Mouse (Mus musculus) testis, postnatal 10 days (tissue): ENCODE measurements around the gene Otogl.
"Not testable (repeated sequence)": the region's sequence is repeated elsewhere in the genome, so short reads cannot be mapped to it uniquely, and the experiment has no call there.

Experiments used
- DNase-seq: peaks from one replicate; pipeline ENCODE4 v3.0.0; 2021; ENCODE audit warnings: low spot score

Otogl gene

DNA sequence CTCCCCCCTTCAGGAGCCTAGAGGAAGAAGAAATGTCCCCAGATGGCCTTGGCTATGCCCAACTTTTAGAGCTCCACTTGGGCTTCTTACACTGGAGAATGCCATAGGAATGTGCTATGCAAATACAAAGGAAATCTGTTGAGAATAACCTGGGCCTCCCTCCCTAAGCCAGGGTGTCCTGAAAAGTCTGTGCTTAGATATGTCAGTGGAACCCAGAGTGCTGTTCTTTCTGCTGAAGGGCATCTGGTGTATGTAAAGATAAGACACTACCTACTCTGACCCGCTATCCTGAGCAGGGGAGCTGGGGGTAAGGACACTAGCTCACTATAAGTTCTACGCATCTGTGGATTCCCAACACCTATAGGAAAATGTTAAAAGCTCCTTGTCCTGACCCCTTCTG lies 106.7 kb downstream of the Otogl start:
- DNase-seq: no peak

DNA sequence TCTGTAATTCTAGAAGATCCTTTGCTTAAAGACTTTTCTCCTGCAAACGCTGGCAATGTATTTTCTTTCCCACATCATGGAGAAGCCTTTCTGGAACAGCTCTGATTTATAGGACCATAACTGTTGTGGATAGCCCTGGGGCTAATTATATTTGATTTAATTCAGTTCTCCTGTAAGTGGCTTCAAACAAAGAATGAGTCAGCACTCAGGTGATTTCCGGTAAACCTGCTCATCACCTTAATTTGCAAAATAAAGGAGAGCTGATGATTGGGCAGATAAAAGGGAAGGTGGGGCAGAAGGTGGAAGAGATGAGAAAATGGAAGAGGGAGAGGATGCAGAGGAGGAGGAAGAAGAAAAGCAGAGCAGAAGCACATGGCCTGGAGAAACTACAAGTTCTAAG lies 107.6 kb downstream of the Otogl start:
- not testable (repeated sequence) for DNase-seq

DNA sequence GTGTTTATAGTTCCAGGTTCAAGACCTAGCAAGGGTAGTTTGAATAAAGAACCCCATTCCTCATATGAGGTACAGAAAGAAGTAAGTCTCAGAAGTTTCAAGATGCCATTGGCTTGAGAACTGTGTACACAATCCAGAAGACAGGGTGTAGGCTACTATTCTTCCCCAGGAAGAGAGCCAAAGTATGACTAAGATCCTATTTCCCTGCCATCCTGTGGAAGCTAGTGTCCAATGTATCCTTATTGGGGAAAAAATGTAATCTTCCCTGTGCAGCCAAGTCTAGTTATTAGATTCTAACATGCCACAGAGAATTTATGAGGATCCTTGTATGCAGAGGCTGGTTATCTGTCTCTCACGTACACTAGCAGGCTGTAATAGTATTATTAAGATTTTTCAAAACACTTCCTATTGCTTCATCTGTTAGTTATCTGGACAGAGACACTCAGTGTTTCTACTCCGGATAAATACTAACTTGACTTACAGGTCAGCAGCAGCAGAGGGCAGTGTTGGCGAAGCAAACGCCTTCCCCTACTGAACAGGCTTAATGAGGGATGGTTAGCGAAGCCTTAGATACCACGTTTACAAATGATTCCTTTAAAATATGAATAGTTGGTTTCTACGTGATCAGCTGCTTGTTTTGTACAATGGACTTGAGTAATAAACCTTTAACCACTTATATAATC lies 112.1 kb downstream of the Otogl start:
- DNase-seq: peak; percentile 73

GRCm38 (mm10) chr10:107794812-107795756 lies 116.8 kb downstream of the Otogl start:
- no peak for DNase-seq

DNA sequence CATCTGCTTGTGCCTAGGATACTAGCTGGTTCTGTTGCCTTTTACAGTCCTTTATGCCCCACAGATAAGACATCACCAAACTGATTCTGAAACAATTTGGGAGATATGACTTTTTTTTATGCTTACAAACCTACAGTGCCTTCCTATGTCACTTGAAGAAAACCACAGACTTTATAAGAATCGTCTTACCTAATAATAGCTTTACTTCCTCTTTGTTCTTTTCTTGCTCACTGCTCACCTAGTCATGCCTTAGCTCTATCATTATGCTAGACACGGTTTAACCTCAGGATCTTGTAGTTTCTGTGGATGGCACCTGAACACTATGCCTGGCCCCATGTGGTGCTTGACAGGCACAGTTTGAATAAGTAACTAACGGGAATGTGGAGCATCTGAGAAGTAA lies 119.4 kb downstream of the Otogl start:
- no peak for DNase-seq

DNA sequence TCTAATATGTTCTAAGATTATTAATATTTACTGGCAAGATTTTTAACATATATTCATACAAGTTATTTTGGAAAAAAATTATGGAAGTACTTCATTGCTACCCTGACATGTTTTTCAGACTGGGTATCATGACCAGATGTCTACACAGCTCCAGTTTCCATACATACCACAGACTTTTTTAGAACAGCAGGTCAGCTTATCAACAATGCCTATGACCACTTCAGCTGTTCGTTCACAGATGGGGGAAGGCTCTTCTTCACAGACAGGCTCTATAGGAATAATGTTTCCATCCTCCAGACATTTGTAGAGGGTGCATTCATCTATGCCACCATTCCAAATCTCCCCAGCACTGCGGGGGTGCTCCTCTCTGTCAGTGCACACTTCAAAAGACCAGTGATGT lies 132.4 kb downstream of the Otogl start:
- no peak for DNase-seq

GRCm38 (mm10) chr10:107759624-107760023 lies 152.3 kb downstream of the Otogl start:
- no peak for DNase-seq

DNA sequence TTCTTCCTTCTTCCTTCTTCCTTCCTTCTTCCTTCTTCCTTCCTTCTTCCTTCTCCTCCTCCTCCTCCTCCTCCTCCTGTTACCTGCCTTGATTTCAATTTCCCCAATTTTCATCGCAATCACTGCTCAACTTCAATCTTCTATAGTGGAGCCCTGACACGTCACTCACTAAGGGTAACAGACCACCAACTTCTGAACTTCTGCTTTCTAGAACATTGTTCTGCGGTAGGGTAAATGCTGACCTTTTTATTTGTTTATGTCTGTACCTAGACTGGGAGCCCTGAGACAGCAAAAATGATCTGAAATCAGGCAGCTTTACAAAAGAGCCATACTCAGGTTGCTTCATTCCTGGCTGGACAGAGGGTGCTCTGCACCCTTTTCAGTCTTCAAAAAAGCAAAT lies 158.5 kb downstream of the Otogl start:
- DNase-seq: no peak

GRCm38 (mm10) chr10:107752351-107753143 lies 159.4 kb downstream of the Otogl start:
- no peak for DNase-seq

DNA sequence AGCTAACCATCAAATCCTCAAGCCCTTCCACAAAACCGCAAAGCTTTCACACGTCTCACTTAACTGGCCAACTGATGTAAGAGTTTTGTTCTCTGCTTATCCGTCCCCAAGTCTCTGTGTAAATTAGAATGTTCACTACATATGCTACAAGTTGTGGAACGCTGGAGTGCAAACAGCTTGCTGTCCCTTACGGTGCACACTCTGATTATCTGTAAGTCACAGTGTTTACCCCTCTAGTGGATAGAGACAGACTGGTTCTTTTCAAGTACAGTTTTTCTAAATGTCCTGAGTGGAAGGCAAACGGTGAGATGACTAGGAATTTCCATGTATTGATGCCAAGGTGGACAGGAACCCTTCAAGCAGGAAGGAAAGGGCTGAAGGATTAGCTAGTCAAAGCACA lies 160.0 kb downstream of the Otogl start:
- no peak for DNase-seq

- no peak for DNase-seq
Measured at GRCm38 (mm10) chr10:107747566-107747965, 164.4 kb downstream of the Otogl start.

DNA sequence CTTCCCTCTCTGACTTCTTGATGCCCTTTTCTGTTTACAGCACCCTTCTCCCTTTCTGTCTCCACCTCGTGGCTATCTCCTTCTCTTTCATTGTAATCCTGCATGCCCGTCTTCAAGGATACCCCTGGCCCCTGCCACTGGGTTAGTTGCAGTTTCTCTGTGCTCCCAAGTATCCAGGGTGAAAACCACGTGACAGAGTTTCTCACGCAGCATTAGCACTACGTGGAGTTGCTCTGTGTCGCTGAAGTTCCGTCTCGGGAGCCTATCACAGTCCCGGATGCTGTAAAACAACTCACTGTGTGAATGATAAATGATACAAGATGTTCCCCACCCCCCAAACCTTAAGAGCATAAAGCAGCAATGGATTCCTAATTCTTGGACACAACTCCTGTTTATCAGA lies 165.2 kb downstream of the Otogl start:
- no peak for DNase-seq

DNA sequence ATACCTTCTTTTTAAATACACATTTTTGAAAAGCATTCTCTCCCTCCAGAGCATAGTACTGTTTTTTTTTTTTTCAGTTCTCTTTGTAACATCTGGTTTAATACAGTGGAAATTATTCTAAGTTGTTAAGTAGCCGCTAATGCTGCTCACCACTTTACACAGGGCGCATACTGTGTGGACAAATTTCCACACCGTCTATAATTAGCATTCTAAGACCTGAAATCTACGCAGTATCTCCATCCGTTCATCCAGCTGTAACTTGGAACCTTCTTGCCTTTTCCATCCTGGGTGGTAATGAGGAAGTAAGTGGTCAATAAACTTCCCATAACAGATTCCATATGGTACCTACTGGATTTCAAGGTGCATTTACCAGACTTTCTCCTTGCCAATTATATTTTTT lies 172.1 kb downstream of the Otogl start:
- DNase-seq: no peak

- no peak for DNase-seq
Measured at GRCm38 (mm10) chr10:107737743-107738142, 174.2 kb downstream of the Otogl start.

DNA sequence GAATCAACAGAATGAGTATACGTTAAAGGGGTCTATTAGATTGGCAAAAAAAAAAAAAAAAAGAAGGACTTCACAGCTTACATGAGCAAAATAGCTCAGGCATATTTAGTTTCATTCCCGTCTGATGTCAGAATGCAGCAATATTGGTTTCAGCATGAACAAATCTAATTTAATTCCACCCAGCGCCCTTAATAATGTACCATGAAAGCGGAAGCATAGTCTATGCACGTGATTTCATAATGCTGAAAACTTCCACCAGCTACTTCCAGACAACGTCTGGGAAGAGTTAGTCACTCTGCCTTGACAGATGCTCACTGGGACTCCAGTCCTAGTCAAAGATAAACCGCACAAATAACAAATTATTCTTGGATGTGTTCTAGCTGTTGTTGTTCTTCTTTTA lies 176.5 kb downstream of the Otogl start:
- no peak for DNase-seq

GRCm38 (mm10) chr10:107734327-107734726 lies 177.6 kb downstream of the Otogl start:
- DNase-seq: no peak

DNA sequence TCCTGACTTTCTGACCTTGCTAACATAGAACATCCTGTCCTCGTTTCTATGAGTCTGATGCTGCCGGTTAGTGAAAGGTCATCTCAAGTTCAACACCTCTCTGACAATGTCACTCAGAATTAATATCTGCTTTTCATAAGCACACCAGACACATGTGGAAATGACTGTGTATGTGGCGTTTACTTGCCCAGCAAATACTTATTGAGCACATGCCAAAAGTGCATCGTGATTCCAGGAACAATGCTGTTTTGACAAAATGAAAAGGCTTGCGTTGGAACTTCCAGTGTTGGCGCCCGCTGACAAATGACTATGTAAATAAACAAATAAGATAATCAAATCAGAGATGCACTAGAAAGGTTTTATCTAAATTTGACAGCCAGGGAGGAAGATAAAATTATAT lies 186.3 kb downstream of the Otogl start:
- DNase-seq: no peak

GRCm38 (mm10) chr10:107719806-107720205 lies 192.1 kb downstream of the Otogl start, which contains the start of gene Ptprq:
TSS of gene Ptprq (minus strand) at chr10:107720051.
- DNase-seq: no peak
